Mouse (Mus musculus): Measurements from ENCODE around the gene Nr2c1. TPM values are rescaled to one million over a fixed set of nuclear protein-coding genes. Genes with fewer than 3 reads are reported as not detected.

The Nr2c1 gene
- total and polyA plus RNA-seq, 3 experiments, result 1.1 to 12.6 (median 5.1) TPM

DNA sequence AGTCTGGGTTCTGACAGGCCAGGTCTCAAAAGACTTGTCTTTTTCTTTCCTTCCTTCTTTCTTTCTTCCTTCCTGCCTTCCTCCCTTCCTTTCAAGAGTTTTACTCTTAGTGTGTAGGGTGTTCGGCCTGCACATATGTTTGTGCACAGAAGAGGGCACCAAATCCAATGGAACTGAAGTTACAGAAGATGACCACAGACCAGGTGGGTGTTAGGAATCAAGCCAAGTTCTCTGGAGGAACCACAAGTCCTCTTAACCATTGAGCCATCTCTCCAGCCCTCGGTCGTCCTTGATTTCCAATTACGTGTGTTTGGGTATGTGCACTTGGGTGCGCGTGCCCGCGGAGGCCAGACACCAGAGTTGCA is 450 bp upstream of the Nr2c1 start:
- Histone ChIP-seq H3K4me3 (ENCODE audit: low read depth, low read length) (peak overlapping the region; percentile 85), H3K36me3 (replicated peaks) (peaks cover 24% of the 10 kb centered on the region), H3K4me1 (ENCODE audit: insufficient read depth, low read depth, low read length) (peaks cover 22% of the 10 kb centered on the region), H3K9me3 (replicated peaks) (no peaks in the 10 kb centered on the region), H3K27me3 (ENCODE audit: insufficient read depth, low read length) (no peaks in the 10 kb centered on the region)
- TF ChIP-seq GATA2 (IDR thresholded peaks at IDR 0.05; ENCODE audit: borderline replicate concordance, low read depth, low read length) (no peak), TAL1 (conservative IDR thresholded peaks at IDR 0.05; ENCODE audit: low read depth, low read length) (no peak), POLR2AphosphoS5 (IDR thresholded peaks at IDR 0.05; ENCODE audit: insufficient replicate concordance, low read depth, low read length) (no peak), GATA1 (IDR thresholded peaks at IDR 0.05; ENCODE audit: borderline replicate concordance, low read length) (no peak), CTCF (IDR thresholded peaks at IDR 0.05; ENCODE audit: low read depth, low read length) (no peak)
- peak; percentile 22 for DNase-seq (ENCODE audit: low spot score)
- ATAC-seq (ENCODE audit: extremely low read depth, insufficient number of reproducible peaks, low FRiP score, poor library complexity, severe bottlenecking), result peak; percentile 51; the same call in 1 of the 2 replicates

DNA sequence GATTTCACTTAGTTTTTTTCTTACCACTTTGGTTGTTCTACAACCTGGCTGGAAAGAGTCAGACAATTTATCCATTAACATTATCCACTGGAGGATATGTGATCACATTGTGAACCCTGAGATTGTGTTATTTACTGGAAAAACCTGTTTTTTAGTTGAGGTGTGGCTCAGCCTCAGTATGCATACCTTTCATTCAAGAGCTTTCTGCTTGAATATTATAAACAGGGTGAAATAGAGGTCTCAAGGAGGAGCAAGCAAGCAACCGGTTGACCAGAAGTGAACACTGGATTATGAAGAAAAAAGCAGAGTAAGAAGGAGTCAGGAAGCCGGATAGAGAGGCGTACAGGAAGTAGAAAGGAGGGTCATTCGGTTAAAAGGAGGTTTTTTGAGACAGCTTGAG is 3.7 kb downstream of the Nr2c1 start:
- peaks cover 8% of the 10 kb centered on the region for H3K36me3 ChIP-seq (replicated peaks)
- ATAC-seq (ENCODE audit: extremely low read depth, insufficient number of reproducible peaks, low FRiP score, poor library complexity, severe bottlenecking) (no peak), DNase-seq (ENCODE audit: low spot score) (no peak)
- no peaks in the 10 kb centered on the region for H3K27me3 ChIP-seq (ENCODE audit: insufficient read depth, low read length)
- no peak overlapping the region for H3K4me3 ChIP-seq (ENCODE audit: low read depth, low read length)
- H3K9me3 ChIP-seq (replicated peaks), result no peaks in the 10 kb centered on the region
- H3K4me1 ChIP-seq (ENCODE audit: insufficient read depth, low read depth, low read length), result peaks cover 22% of the 10 kb centered on the region
- TF ChIP-seq CTCF (IDR thresholded peaks at IDR 0.05; ENCODE audit: low read depth, low read length), result no peak
- no peak for TF ChIP-seq GATA1 (IDR thresholded peaks at IDR 0.05; ENCODE audit: borderline replicate concordance, low read length)
- no peak for TF ChIP-seq POLR2AphosphoS5 (IDR thresholded peaks at IDR 0.05; ENCODE audit: insufficient replicate concordance, low read depth, low read length)
- TF ChIP-seq GATA2 (IDR thresholded peaks at IDR 0.05; ENCODE audit: borderline replicate concordance, low read depth, low read length), result no peak

DNA sequence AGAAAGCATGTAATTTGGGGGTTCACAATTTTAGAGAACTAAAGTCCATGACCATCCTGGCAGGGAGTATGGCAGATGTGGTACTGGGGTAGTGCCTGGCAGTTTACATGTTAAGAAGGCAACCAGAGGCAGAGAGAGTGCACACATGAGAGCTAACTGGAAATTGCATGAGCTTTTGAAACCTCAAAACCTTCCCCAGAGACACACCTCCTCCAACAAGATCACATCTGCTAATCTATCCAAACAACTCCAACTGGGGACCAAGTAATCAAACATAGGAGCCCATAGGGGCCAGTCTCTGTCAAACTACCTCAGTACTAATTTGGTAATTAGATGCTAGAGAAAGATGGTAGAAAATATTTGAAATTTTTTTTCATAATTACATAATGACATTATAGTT is 6.0 kb downstream of the Nr2c1 start:
- Histone ChIP-seq H3K4me3 (ENCODE audit: low read depth, low read length) (no peak overlapping the region), H3K36me3 (replicated peaks) (peaks cover 18% of the 10 kb centered on the region), H3K4me1 (ENCODE audit: insufficient read depth, low read depth, low read length) (peaks cover 3% of the 10 kb centered on the region), H3K27me3 (ENCODE audit: insufficient read depth, low read length) (no peaks in the 10 kb centered on the region), H3K9me3 (replicated peaks) (no peaks in the 10 kb centered on the region)
- TF ChIP-seq TAL1 (conservative IDR thresholded peaks at IDR 0.05; ENCODE audit: low read depth, low read length) (no peak), GATA2 (IDR thresholded peaks at IDR 0.05; ENCODE audit: borderline replicate concordance, low read depth, low read length) (no peak), POLR2AphosphoS5 (IDR thresholded peaks at IDR 0.05; ENCODE audit: insufficient replicate concordance, low read depth, low read length) (no peak), CTCF (IDR thresholded peaks at IDR 0.05; ENCODE audit: low read depth, low read length) (no peak), GATA1 (IDR thresholded peaks at IDR 0.05; ENCODE audit: borderline replicate concordance, low read length) (no peak)
- DNase-seq (ENCODE audit: low spot score), result no peak
- no peak for ATAC-seq (ENCODE audit: extremely low read depth, insufficient number of reproducible peaks, low FRiP score, poor library complexity, severe bottlenecking)

DNA sequence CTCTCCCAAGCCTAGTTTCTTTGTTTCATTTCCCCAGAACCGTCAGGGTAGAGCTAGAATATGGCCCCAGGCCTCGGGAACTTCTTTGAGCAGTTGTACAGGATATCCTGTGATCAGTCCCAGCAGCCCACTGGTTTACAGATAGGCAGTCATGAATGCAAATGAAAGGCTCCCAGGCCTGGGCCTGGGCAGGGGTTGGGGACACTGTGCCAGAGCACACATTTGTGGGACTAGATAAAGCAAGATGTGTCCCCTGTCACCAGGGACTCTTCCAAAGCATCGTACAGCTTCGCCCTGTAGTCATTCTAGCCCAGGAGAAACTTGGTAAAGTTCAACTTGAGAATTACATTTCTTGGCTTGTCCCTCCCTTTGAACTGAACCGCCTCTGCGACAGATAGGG is 11.1 kb downstream of the Nr2c1 start:
- Histone ChIP-seq H3K4me1 (ENCODE audit: insufficient read depth, low read depth, low read length) (no peaks in the 10 kb centered on the region), H3K4me3 (ENCODE audit: low read depth, low read length) (no peak overlapping the region), H3K27me3 (ENCODE audit: insufficient read depth, low read length) (no peaks in the 10 kb centered on the region), H3K9me3 (replicated peaks) (no peaks in the 10 kb centered on the region), H3K36me3 (replicated peaks) (peaks cover 40% of the 10 kb centered on the region)
- no peak for ATAC-seq (ENCODE audit: extremely low read depth, insufficient number of reproducible peaks, low FRiP score, poor library complexity, severe bottlenecking)
- TF ChIP-seq TAL1 (conservative IDR thresholded peaks at IDR 0.05; ENCODE audit: low read depth, low read length), result no peak
- TF ChIP-seq POLR2AphosphoS5 (IDR thresholded peaks at IDR 0.05; ENCODE audit: insufficient replicate concordance, low read depth, low read length), result no peak
- TF ChIP-seq GATA1 (IDR thresholded peaks at IDR 0.05; ENCODE audit: borderline replicate concordance, low read length), result no peak
- no peak for TF ChIP-seq CTCF (IDR thresholded peaks at IDR 0.05; ENCODE audit: low read depth, low read length)
- TF ChIP-seq GATA2 (IDR thresholded peaks at IDR 0.05; ENCODE audit: borderline replicate concordance, low read depth, low read length), result no peak
- DNase-seq (ENCODE audit: low spot score), result no peak

DNA sequence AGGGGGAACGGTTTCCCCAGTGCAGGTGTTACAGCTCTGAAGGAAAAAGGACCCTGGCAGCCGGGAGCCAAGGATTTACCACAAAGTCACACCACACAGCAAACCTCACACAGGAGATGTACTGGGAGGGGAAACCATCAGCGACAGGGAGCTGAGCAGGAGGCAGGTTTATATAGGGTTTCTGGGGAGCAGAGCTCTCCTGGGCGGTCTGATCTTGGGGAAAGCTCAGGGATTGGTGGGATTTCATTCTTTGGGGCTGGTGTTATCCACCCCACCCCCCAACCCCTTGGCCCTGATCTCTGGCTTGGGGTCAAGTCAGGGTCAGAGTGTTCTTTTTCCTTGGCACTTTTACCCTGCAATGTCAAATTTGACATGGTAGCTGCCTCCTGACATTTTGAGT is 11.6 kb downstream of the Nr2c1 start:
- H3K27me3 ChIP-seq (ENCODE audit: insufficient read depth, low read length), result no peaks in the 10 kb centered on the region
- H3K4me3 ChIP-seq (ENCODE audit: low read depth, low read length), result no peak overlapping the region
- DNase-seq (ENCODE audit: low spot score) (no peak), ATAC-seq (ENCODE audit: extremely low read depth, insufficient number of reproducible peaks, low FRiP score, poor library complexity, severe bottlenecking) (no peak)
- H3K4me1 ChIP-seq (ENCODE audit: insufficient read depth, low read depth, low read length), result no peaks in the 10 kb centered on the region
- TF ChIP-seq TAL1 (conservative IDR thresholded peaks at IDR 0.05; ENCODE audit: low read depth, low read length) (no peak), GATA2 (IDR thresholded peaks at IDR 0.05; ENCODE audit: borderline replicate concordance, low read depth, low read length) (no peak), GATA1 (IDR thresholded peaks at IDR 0.05; ENCODE audit: borderline replicate concordance, low read length) (no peak), CTCF (IDR thresholded peaks at IDR 0.05; ENCODE audit: low read depth, low read length) (no peak), POLR2AphosphoS5 (IDR thresholded peaks at IDR 0.05; ENCODE audit: insufficient replicate concordance, low read depth, low read length) (no peak)
- H3K9me3 ChIP-seq (replicated peaks), result no peaks in the 10 kb centered on the region
- peaks cover 43% of the 10 kb centered on the region for H3K36me3 ChIP-seq (replicated peaks)

DNA sequence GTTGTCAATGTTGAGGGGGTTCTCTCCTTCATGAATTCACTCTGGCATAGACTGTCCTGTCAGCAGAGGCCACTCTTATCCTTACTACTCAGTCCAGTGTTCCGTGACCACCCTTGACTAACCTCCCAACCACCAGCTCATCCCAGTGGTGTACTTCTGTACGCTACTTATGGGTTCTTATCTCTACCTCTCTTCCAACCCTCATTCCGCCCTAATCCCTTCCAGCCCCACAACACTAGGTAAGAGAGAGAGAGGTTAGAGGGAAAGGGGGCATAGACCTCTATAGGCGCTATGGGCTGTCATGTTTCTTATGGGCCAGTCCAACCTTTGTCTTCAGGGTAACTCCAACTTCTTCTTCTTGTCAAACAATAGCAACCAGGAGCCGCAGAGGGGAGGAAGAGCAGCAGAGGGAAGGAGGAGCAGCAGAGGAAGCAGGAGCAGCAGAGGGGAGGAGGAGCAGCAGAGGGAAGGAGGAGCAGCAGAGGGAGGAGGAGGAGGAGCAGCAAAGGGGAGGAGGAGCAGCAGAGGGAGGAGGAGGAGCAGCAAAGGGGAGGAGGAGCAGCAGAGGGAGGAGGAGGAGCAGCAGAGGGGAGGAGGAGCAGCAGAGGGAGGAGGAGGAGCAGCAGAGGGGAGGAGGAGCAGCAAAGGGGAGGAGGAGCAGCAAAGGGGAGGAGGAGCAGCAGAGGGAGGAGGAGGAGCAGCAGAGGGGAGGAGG is 13.4 kb downstream of the Nr2c1 start:
- ATAC-seq (ENCODE audit: extremely low read depth, insufficient number of reproducible peaks, low FRiP score, poor library complexity, severe bottlenecking) (no peak), DNase-seq (ENCODE audit: low spot score) (no peak)
- Histone ChIP-seq H3K27me3 (ENCODE audit: insufficient read depth, low read length) (no peaks in the 10 kb centered on the region), H3K9me3 (replicated peaks) (no peaks in the 10 kb centered on the region), H3K4me1 (ENCODE audit: insufficient read depth, low read depth, low read length) (no peaks in the 10 kb centered on the region), H3K36me3 (replicated peaks) (peaks cover 53% of the 10 kb centered on the region), H3K4me3 (ENCODE audit: low read depth, low read length) (no peak overlapping the region)
- TF ChIP-seq POLR2AphosphoS5 (IDR thresholded peaks at IDR 0.05; ENCODE audit: insufficient replicate concordance, low read depth, low read length) (no peak), TAL1 (conservative IDR thresholded peaks at IDR 0.05; ENCODE audit: low read depth, low read length) (no peak), GATA2 (IDR thresholded peaks at IDR 0.05; ENCODE audit: borderline replicate concordance, low read depth, low read length) (no peak), CTCF (IDR thresholded peaks at IDR 0.05; ENCODE audit: low read depth, low read length) (no peak), GATA1 (IDR thresholded peaks at IDR 0.05; ENCODE audit: borderline replicate concordance, low read length) (no peak)

Measured in G1E (cell line).